Mouse (Mus musculus) retina, adult 2 months (tissue): ENCODE data around the gene Gpatch2l.

Experiments used
- DNase-seq: peaks from one replicate; pipeline ENCODE4 v3.0.0-alpha.2; 2012; ENCODE audit warnings: low read depth, low spot score

The Gpatch2l gene

GRCm38 (mm10) chr12:86276895-86277294, 35.2 kb downstream of the Gpatch2l start:
- no peak for DNase-seq

GRCm38 (mm10) chr12:86280000-86280399, 38.3 kb downstream of the Gpatch2l start:
- DNase-seq = no peak

GRCm38 (mm10) chr12:86285704-86286103, 44.0 kb downstream of the Gpatch2l start:
- DNase-seq = no peak

GRCm38 (mm10) chr12:86297450-86297849, 55.8 kb downstream of the Gpatch2l start:
- DNase-seq = no peak

GRCm38 (mm10) chr12:86302973-86303372, 61.3 kb downstream of the Gpatch2l start:
- no peak for DNase-seq

GRCm38 (mm10) chr12:86305045-86305444, 63.4 kb downstream of the Gpatch2l start:
- no peak for DNase-seq

- DNase-seq = no peak
Measured at GRCm38 (mm10) chr12:86305635-86306243, 64.1 kb downstream of the Gpatch2l start.

GRCm38 (mm10) chr12:86309474-86309873, 67.8 kb downstream of the Gpatch2l start:
- DNase-seq = no peak

GRCm38 (mm10) chr12:86309902-86310301, 68.2 kb downstream of the Gpatch2l start:
- DNase-seq = no peak

GRCm38 (mm10) chr12:86320629-86321028, 79.0 kb downstream of the Gpatch2l start:
- DNase-seq = no peak

- DNase-seq = no peak
Measured at GRCm38 (mm10) chr12:86324297-86324696, 82.6 kb downstream of the Gpatch2l start.

GRCm38 (mm10) chr12:86329813-86330212, 88.2 kb downstream of the Gpatch2l start:
- no peak for DNase-seq

GRCm38 (mm10) chr12:86330684-86331083, 89.0 kb downstream of the Gpatch2l start:
- DNase-seq = no peak

GRCm38 (mm10) chr12:86331248-86331647, 89.6 kb downstream of the Gpatch2l start:
- DNase-seq = no peak

GRCm38 (mm10) chr12:86336209-86336608, 94.6 kb downstream of the Gpatch2l start:
- DNase-seq = no peak

GRCm38 (mm10) chr12:86336887-86337286, 95.2 kb downstream of the Gpatch2l start:
- DNase-seq = no peak
